ENCODE assay signal across 1 mouse cellular context in the genomic region with DNA sequence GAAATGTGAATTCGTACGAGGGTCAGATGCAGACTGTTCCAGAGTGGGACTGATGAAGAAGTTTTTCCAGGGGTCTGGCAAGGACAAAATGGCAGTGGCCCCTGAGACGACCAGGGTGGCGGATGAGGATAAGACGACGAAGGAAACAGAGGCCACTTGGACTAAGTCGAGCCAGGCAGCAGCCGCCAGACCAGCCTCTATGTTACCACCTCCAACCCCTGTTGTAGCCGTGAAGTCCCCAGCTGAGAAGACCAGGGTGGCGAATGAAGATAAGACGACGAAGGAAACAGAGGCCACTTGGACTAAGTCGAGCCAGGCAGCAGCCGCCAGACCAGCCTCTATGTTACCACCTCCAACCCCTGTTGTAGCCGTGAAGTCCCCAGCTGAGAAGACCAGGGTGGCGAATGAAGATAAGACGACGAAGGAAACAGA.
A peak's percentile ranks its signal among the peaks of the same experiment; 100 is the strongest.
TF ChIP-seq lines count a peak whose summit lies in the region.

No protein-coding gene starts in this region.

TF ChIP-seq in MEL, 35 proteins besides CTCF, POLR2A, EP300 and RAD21:
- peak; percentile 39 for TF ChIP-seq TAL1 (IDR thresholded peaks at IDR 0.05; ENCODE audit: low read length)
